Mouse (Mus musculus) forebrain, embryonic 16.5 days (tissue): ENCODE data around the gene Hist1h2af. TPM values are rescaled to one million over a fixed set of nuclear protein-coding genes. Genes with fewer than 3 reads are reported as not detected.

Source experiments
- ATAC-seq: fragments of 200-750 bp; cut with Nextera tagmentation; 2 replicates; pipeline ENCODE4 v1.8.0; 2017; ENCODE audit warnings: mild to moderate bottlenecking, moderate library complexity
- H3K27ac ChIP-seq: fragments of 300-500 bp; sonication (generic); 2 replicates; pipeline ENCODE4 v1.5.1; 2014; ENCODE audit warnings: low read length, control low read depth
- H3K27me3 ChIP-seq: fragments of 300-500 bp; sonication (generic); replicated peaks from 2 replicates; pipeline ENCODE4 v1.6.1; 2014; ENCODE audit warnings: low read length; ENCODE audit not compliant: control insufficient read depth, insufficient read depth
- H3K36me3 ChIP-seq: fragments of 300-500 bp; sonication (generic); 2 replicates; pipeline ENCODE4 v1.6.1; 2014; ENCODE audit not compliant: control insufficient read depth, insufficient read depth
- H3K4me1 ChIP-seq: fragments of 300-500 bp; sonication (generic); replicated peaks from 2 replicates; pipeline ENCODE4 v1.6.1; 2014; ENCODE audit warnings: low read length; ENCODE audit not compliant: control insufficient read depth, insufficient read depth
- H3K4me2 ChIP-seq: fragments of 300-500 bp; sonication (generic); 2 replicates; pipeline ENCODE4 v1.6.1; 2014; ENCODE audit warnings: mild to moderate bottlenecking, low read length, control low read depth
- H3K4me3 ChIP-seq: fragments of 300-500 bp; sonication (generic); replicated peaks from 2 replicates; pipeline ENCODE4 v1.5.1; 2014; ENCODE audit warnings: mild to moderate bottlenecking, low read length, control low read depth
- H3K9ac ChIP-seq: fragments of 300-500 bp; sonication (generic); replicated peaks from 2 replicates; pipeline ENCODE4 v1.6.1; 2014; ENCODE audit warnings: low read depth, low read length, control low read depth
- H3K9me3 ChIP-seq: fragments of 300-500 bp; sonication (generic); 2 replicates; pipeline ENCODE4 v1.6.1; 2016; ENCODE audit warnings: low read length; ENCODE audit not compliant: control insufficient read depth
- WGBS: fragments of 180-500 bp; shearing (Covaris S2); extraction: QIAGEN DNeasy Blood & Tissue Kit; methylation state at CpG from one replicate; pipeline ENCODE4 v1.1.7; 2014; 5-methylcytosine and 5-hydroxymethylcytosine counted together
- polyA plus RNA-seq: library from polyadenylated mRNA; unstranded; fragments of >200 nt; fragmentation: Nextera tagmentation; extraction: Ambion mirVana; gene quantifications from 2 replicates; pipeline ENCODE4 v1.2.1, GENCODE M21; 2015

Gene Hist1h2af
- polyA plus RNA-seq, 1 experiment from 2014 or later, result not detected

DNA sequence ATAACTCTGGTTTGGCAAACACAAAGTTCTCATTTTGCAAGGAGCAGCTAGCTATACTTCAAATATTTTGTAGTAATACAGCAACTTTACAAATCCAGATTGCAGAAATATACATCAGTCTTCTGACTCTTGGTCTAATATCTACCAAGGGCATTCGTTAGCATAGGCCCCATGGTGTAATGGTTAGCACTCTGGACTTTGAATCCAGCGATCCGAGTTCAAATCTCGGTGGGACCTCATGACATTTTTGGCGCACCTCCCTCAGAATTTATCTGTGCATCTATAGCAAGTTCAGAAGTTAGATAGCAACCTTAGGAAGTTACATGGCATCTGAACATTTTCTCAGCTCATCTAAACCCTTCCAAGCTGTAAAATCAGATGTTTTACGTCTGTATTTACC is 14.8 kb upstream of the Hist1h2af start:
- WGBS, result under 1% methylated on average over 6 of the region's 6 CpGs
- no peaks in the 10 kb centered on the region for H3K27me3 ChIP-seq
- no peaks in the 10 kb centered on the region for H3K9me3 ChIP-seq
- H3K36me3 ChIP-seq, result no peaks in the 10 kb centered on the region
- H3K4me2 ChIP-seq, result peak overlapping the region; percentile 61
- peak; percentile 7; the same call in 1 of the 2 replicates for ATAC-seq
- peaks cover 7% of the 10 kb centered on the region for H3K4me1 ChIP-seq
- H3K27ac ChIP-seq, result no peak overlapping the region
- peak overlapping the region; percentile 38 for H3K4me3 ChIP-seq
- H3K9ac ChIP-seq, result no peak overlapping the region

- no peak overlapping the region for H3K9ac ChIP-seq
- WGBS, result 1% methylated on average over 10 of the region's 10 CpGs
- H3K4me2 ChIP-seq, result peak overlapping the region; percentile 61
- H3K27ac ChIP-seq, result no peak overlapping the region
- peak overlapping the region; percentile 38 for H3K4me3 ChIP-seq
- no peaks in the 10 kb centered on the region for H3K36me3 ChIP-seq
- no peaks in the 10 kb centered on the region for H3K27me3 ChIP-seq
- H3K4me1 ChIP-seq, result peaks cover 7% of the 10 kb centered on the region
- ATAC-seq, result no peak
- no peaks in the 10 kb centered on the region for H3K9me3 ChIP-seq
Measured at GRCm38 (mm10) chr13:23519416-23519815, 14.3 kb upstream of the Hist1h2af start.

DNA sequence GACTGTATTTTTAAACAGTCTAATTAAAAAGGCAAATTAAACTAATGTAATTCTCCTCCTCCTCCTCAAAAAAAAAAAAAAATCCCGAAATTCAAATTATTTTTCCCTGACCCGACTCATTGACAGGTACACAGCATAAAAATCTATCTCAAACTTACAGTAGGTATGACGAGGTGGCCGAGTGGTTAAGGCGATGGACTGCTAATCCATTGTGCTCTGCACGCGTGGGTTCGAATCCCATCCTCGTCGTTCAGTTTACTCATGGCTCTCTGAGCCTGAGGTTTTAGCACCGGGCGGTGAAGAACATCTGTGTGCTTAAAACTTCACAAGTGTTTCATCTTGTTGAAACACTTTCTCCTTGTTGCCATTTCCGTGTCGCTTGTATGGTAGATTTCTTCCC is 12.0 kb upstream of the Hist1h2af start:
- Histone ChIP-seq H3K27me3 (no peaks in the 10 kb centered on the region), H3K4me2 (no peak overlapping the region; the same call in none of the 2 replicates), H3K4me1 (peaks cover 2% of the 10 kb centered on the region; the same call in 1 of the 2 replicates), H3K9me3 (no peaks in the 10 kb centered on the region), H3K4me3 (no peak overlapping the region), H3K27ac (no peak overlapping the region), H3K9ac (no peak overlapping the region), H3K36me3 (no peaks in the 10 kb centered on the region)
- WGBS, result 2% methylated on average over 14 of the region's 14 CpGs
- no peak for ATAC-seq

DNA sequence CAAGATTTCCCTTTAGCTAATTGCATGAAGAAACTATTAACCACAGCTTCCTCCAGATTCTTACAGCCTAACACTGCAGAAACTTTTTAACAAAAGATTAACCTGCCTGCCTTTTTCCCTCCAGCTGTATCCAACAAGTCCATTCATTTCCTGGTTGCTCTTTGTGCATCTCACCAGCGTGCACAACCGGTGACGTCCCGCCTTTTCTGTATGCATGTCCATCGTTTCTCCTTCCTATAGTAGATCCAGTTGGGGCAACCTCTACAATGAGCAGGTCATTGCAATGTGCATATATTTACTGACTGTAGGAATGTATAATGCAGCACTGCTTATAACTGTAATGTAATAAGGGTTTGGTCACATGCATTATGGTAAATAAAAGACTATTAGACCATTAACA is 9.7 kb upstream of the Hist1h2af start:
- WGBS, result 54% methylated on average over 5 of the region's 5 CpGs
- H3K27me3 ChIP-seq, result no peaks in the 10 kb centered on the region
- H3K9me3 ChIP-seq, result no peaks in the 10 kb centered on the region
- no peaks in the 10 kb centered on the region; the same call in 1 of the 2 replicates for H3K4me1 ChIP-seq
- ATAC-seq, result no peak
- no peaks in the 10 kb centered on the region for H3K36me3 ChIP-seq
- no peak overlapping the region for H3K27ac ChIP-seq
- H3K4me3 ChIP-seq, result no peak overlapping the region
- H3K4me2 ChIP-seq, result no peak overlapping the region
- H3K9ac ChIP-seq, result no peak overlapping the region

DNA sequence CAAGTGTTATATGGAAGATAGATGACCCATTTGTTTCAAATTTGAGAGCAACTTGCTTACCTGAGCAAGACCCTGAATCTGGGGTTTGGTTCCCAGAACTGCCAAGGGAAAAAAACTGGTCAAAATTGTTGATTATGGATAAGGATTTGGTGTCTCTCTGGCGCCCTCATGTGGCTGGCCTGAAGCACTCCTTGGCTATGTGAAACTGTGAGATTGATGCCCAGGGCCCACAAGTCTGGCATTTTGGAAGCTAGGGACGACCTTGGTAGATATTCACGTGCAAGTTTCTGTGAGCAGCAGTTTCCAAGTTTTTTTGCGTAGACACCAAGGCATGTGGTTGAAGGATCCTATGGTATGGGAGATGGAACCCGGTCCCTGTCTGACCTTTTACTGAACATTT is 9.1 kb upstream of the Hist1h2af start:
- 10% methylated on average over 5 of the region's 5 CpGs for WGBS
- H3K4me2 ChIP-seq, result no peak overlapping the region
- no peaks in the 10 kb centered on the region for H3K27me3 ChIP-seq

GRCm38 (mm10) chr13:23525901-23526300 is 7.8 kb upstream of the Hist1h2af start:
- no peaks in the 10 kb centered on the region for H3K27me3 ChIP-seq
- no peak for ATAC-seq
- WGBS, result 2% methylated on average over 10 of the region's 10 CpGs
- H3K4me3 ChIP-seq, result peak overlapping the region; percentile 52
- no peaks in the 10 kb centered on the region for H3K36me3 ChIP-seq
- H3K9ac ChIP-seq, result no peak overlapping the region
- H3K27ac ChIP-seq, result no peak overlapping the region
- no peaks in the 10 kb centered on the region for H3K9me3 ChIP-seq
- H3K4me1 ChIP-seq, result no peaks in the 10 kb centered on the region; the same call in 1 of the 2 replicates
- peak overlapping the region; percentile 62 for H3K4me2 ChIP-seq

More for the DNA sequence above, 9.1 kb upstream of the Hist1h2af start:
- no peak overlapping the region for H3K9ac ChIP-seq
- H3K36me3 ChIP-seq, result no peaks in the 10 kb centered on the region
- no peak overlapping the region for H3K4me3 ChIP-seq
- no peaks in the 10 kb centered on the region for H3K9me3 ChIP-seq
- no peaks in the 10 kb centered on the region; the same call in 1 of the 2 replicates for H3K4me1 ChIP-seq
- no peak overlapping the region for H3K27ac ChIP-seq
- peak; percentile 33; the same call in 1 of the 2 replicates for ATAC-seq

DNA sequence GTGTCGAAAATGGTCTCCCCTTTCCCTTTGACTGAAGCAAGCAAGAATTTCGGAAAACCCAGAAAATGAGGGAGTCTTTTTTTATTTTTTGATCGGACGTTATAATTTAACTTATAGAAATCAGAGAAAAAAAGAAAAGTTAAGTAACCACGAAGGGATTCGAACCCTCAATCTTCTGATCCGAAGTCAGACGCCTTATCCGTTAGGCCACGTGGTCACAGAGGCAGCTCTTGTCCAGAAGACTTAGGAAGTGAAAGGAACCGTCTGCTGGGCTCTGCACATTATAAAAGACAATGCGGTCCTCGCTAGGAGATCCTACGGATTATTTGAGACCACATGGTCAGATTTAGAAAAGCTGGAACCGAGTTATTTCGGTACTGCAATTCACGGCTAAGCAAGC is 7.4 kb upstream of the Hist1h2af start:
- Histone ChIP-seq H3K9me3 (no peaks in the 10 kb centered on the region), H3K36me3 (no peaks in the 10 kb centered on the region), H3K4me2 (peak overlapping the region; percentile 62), H3K4me3 (peak overlapping the region; percentile 52), H3K27me3 (no peaks in the 10 kb centered on the region), H3K27ac (peak overlapping the region; percentile 86), H3K9ac (peak overlapping the region; percentile 63), H3K4me1 (no peaks in the 10 kb centered on the region; the same call in 1 of the 2 replicates)
- peak; percentile 41 for ATAC-seq
- under 1% methylated on average over 17 of the region's 17 CpGs for WGBS

- Histone ChIP-seq H3K4me2 (no peak overlapping the region), H3K4me3 (no peak overlapping the region), H3K4me1 (peaks cover 15% of the 10 kb centered on the region), H3K36me3 (no peaks in the 10 kb centered on the region), H3K9ac (no peak overlapping the region), H3K27ac (no peak overlapping the region), H3K9me3 (no peaks in the 10 kb centered on the region), H3K27me3 (no peaks in the 10 kb centered on the region)
- ATAC-seq, result no peak
- WGBS, result 86% methylated on average over 5 of the region's 5 CpGs
Measured at GRCm38 (mm10) chr13:23529005-23529404, 4.7 kb upstream of the Hist1h2af start.

- Histone ChIP-seq H3K4me3 (peak overlapping the region; percentile 67), H3K27ac (peak overlapping the region; percentile 99), H3K27me3 (no peaks in the 10 kb centered on the region), H3K4me1 (peaks cover 21% of the 10 kb centered on the region), H3K9ac (peak overlapping the region; percentile 81), H3K36me3 (no peaks in the 10 kb centered on the region), H3K4me2 (peak overlapping the region; percentile 60), H3K9me3 (no peaks in the 10 kb centered on the region)
- 30% methylated on average over 2 of the region's 2 CpGs for WGBS
- ATAC-seq, result no peak
Measured at GRCm38 (mm10) chr13:23529480-23530165, 4.1 kb upstream of the Hist1h2af start.
